1 mouse cellular context compared by ENCODE assay signal in the genomic region with DNA sequence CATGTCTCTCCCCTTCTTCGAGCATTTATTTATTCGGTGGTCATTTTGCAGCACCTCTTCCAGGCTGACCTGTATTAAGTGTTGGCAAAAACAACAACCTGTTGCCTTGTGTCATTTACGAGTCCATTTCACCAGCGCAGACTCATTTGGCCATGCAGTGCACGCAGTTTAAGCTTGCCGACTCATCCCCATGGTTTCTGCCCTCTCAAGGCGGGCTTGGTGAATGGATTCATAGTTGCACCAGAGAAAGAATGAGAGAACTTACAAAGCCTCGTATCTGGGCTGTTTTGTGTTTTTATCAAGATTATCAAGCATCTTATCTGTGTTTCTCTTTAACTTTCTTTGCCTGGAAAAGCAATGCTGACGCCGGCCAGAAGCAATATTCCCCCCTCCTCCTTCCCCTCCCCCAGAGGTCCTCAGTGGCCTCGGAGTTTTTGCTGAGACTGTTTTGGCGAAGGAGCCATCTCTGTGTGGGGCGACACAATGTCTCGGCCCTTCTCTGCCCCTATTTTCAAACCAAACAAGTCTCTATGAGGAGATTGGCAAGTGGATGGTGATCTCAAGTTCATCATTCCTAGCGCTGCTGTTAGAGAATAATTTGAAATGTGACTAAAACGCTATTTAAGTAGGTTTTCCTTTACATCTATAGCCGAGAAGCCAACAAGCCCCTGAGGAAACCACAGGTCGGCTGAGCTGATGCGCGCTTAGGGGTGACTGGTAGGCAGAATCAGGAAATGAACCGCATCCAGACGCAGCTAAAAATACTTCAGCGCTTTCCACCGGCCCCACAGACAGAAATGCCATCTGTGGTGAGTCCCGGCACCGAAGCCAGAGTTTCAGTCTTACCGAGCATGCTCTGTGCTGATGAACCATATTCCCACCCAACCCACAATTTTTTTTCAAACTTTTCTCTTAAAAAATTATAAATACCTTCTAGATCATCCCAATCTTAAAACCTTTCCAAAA.
TF ChIP-seq lines count a peak whose summit lies in the region.

No protein-coding gene starts in this region.

TF ChIP-seq in CH12.LX, 34 proteins besides CTCF, POLR2A, EP300 and RAD21 (continued from another document):
- no peak for TF ChIP-seq PAX5 (IDR thresholded peaks at IDR 0.05; ENCODE audit: low read length)
- no peak for TF ChIP-seq CHD1 (IDR thresholded peaks at IDR 0.05; ENCODE audit: low read depth, low read length)
- TF ChIP-seq JUN (IDR thresholded peaks at IDR 0.05; ENCODE audit: insufficient read depth, low read depth, low read length), result no peak
